Mouse (Mus musculus) liver, embryonic 11.5 days (tissue): ENCODE data around the gene Caskin2. TPM values are rescaled to one million over a fixed set of nuclear protein-coding genes. Genes with fewer than 3 reads are reported as not detected.

ENCODE experiments used
- ATAC-seq: fragments of 200-750 bp; cut with Nextera tagmentation; replicated peaks from 2 replicates; pipeline ENCODE4 v1.8.0; 2017; ENCODE audit warnings: moderate number of reproducible peaks, mild to moderate bottlenecking, moderate TSS enrichment, moderate library complexity; ENCODE audit not compliant: low FRiP score
- DNase-seq: peaks from one replicate; pipeline ENCODE4 v3.0.0-alpha.2; 2017; ENCODE audit warnings: low spot score
- H3K27ac ChIP-seq: fragments of 300-500 bp; sonication (generic); 2 replicates; pipeline ENCODE4 v1.5.1; 2014; ENCODE audit warnings: mild to moderate bottlenecking, low read depth, low read length, control low read depth
- H3K27me3 ChIP-seq: fragments of 300-500 bp; sonication (generic); replicated peaks from 2 replicates; pipeline ENCODE4 v1.6.1; 2014; ENCODE audit warnings: low read length, mixed read lengths; ENCODE audit not compliant: control insufficient read depth, insufficient read depth
- H3K36me3 ChIP-seq: fragments of 300-500 bp; sonication (generic); 2 replicates; pipeline ENCODE4 v1.6.1; 2014; ENCODE audit warnings: mild to moderate bottlenecking, low read length, moderate library complexity, mixed read lengths; ENCODE audit not compliant: control insufficient read depth, insufficient read depth
- H3K4me1 ChIP-seq: fragments of 300-500 bp; sonication (generic); replicated peaks from 2 replicates; pipeline ENCODE4 v1.6.1; 2014; ENCODE audit warnings: low read length, mixed read lengths; ENCODE audit not compliant: control insufficient read depth, insufficient read depth
- H3K4me2 ChIP-seq: fragments of 300-500 bp; sonication (generic); 2 replicates; pipeline ENCODE4 v1.6.1; 2014; ENCODE audit warnings: mild to moderate bottlenecking, control low read depth, moderate library complexity
- H3K4me3 ChIP-seq: fragments of 300-500 bp; sonication (generic); 2 replicates; pipeline ENCODE4 v1.5.1; 2014; ENCODE audit warnings: low read depth, low read length, control low read depth
- H3K9ac ChIP-seq: fragments of 300-500 bp; sonication (generic); 2 replicates; pipeline ENCODE4 v1.6.1; 2014; ENCODE audit warnings: low read depth, low read length, control low read depth
- H3K9me3 ChIP-seq: fragments of 300-500 bp; sonication (generic); 2 replicates; pipeline ENCODE4 v1.6.1; 2016; ENCODE audit warnings: low read length, inconsistent platforms, mixed read lengths; ENCODE audit not compliant: control insufficient read depth
- WGBS: fragments of 180-500 bp; shearing (Covaris S2); extraction: QIAGEN DNeasy Blood & Tissue Kit; methylation state at CpG from one replicate; pipeline ENCODE4 v1.1.7; 2014; 5-methylcytosine and 5-hydroxymethylcytosine counted together
- microRNA-seq: library from miRNA; unstranded; fragments of <30 nt; microRNA quantifications from one replicate; pipeline ENCODE4, GENCODE M21; 2017; ENCODE audit warnings: borderline number of aligned reads
- polyA plus RNA-seq: library from polyadenylated mRNA; unstranded; fragments of >200 nt; fragmentation: Nextera tagmentation; extraction: Ambion mirVana; gene quantifications from 2 replicates; pipeline ENCODE4 v1.2.1, GENCODE M21; 2014

Gene Caskin2
- polyA plus RNA-seq, 1 experiment from 2014 or later, result 13.5 TPM

GRCm38 (mm10) chr11:115749834-115750233 is 63.6 kb downstream of the Caskin2 start:
- no peaks in the 10 kb centered on the region for H3K9me3 ChIP-seq
- DNase-seq (no peak), ATAC-seq (no peak)
- no peak overlapping the region for H3K9ac ChIP-seq
- no peaks in the 10 kb centered on the region for H3K27me3 ChIP-seq
- 81% methylated on average over 5 of the region's 5 CpGs for WGBS
- no peak overlapping the region for H3K27ac ChIP-seq
- no peaks in the 10 kb centered on the region for H3K36me3 ChIP-seq
- H3K4me3 ChIP-seq, result no peak overlapping the region
- peaks cover 8% of the 10 kb centered on the region for H3K4me1 ChIP-seq
- no peak overlapping the region for H3K4me2 ChIP-seq

Small RNA genes within 50 kb of the gene (microRNA-seq; reads per million reads assigned to microRNA genes)
- not detected for gene Mir5621

Other genes with a start within 250 kb of the Caskin2 start
- 277 and 296 TPM in 2 replicates for gene Nup85, start 249.2 kb downstream of the Caskin2 start, polyA plus RNA-seq
- gene Mrps7, start 209.7 kb downstream of the Caskin2 start, polyA plus RNA-seq, result 121 and 125 TPM in 2 replicates
- 23.6 and 27.4 TPM in 2 replicates for gene Gga3, start 209.6 kb downstream of the Caskin2 start, polyA plus RNA-seq
- 39.0 and 41.4 TPM in 2 replicates for gene Mif4gd, start 200.7 kb downstream of the Caskin2 start, polyA plus RNA-seq
- gene Slc25a19, start 185.3 kb downstream of the Caskin2 start, polyA plus RNA-seq, result 30.2 and 30.9 TPM in 2 replicates
- gene Grb2, start 105.0 kb downstream of the Caskin2 start, polyA plus RNA-seq, result 47.2 and 52.8 TPM in 2 replicates
- gene Tmem94, start 48.2 kb downstream of the Caskin2 start, polyA plus RNA-seq, result 14.1 and 14.4 TPM in 2 replicates
- 36.1 and 36.4 TPM in 2 replicates for gene Tsen54, start 1.1 kb upstream of the Caskin2 start, polyA plus RNA-seq
- gene Llgl2, start 10.4 kb upstream of the Caskin2 start, polyA plus RNA-seq, result 15.6 and 18.7 TPM in 2 replicates
- 0.56 and 0.89 TPM in 2 replicates for gene Myo15b, start 44.8 kb upstream of the Caskin2 start, polyA plus RNA-seq
- gene Smim5, start 86.3 kb upstream of the Caskin2 start, polyA plus RNA-seq, result 39.5 and 45.9 TPM in 2 replicates
- gene Smim6, start 98.4 kb upstream of the Caskin2 start, polyA plus RNA-seq, result 3.5 and 3.6 TPM in 2 replicates
- 36.5 and 39.9 TPM in 2 replicates for gene Sap30bp, start 119.6 kb upstream of the Caskin2 start, polyA plus RNA-seq
- 19.8 and 22.9 TPM in 2 replicates for gene Recql5, start 119.8 kb upstream of the Caskin2 start, polyA plus RNA-seq
- 0.60 and 0.77 TPM in 2 replicates for gene Itgb4, start 161.1 kb upstream of the Caskin2 start, polyA plus RNA-seq
- 299 and 304 TPM in 2 replicates for gene Galk1, start 199.1 kb upstream of the Caskin2 start, polyA plus RNA-seq
- 1,141 and 1,182 TPM in 2 replicates for gene H3f3b, start 214.3 kb upstream of the Caskin2 start, polyA plus RNA-seq
- gene Unk, start 216.7 kb upstream of the Caskin2 start, polyA plus RNA-seq, result 28.9 and 34.1 TPM in 2 replicates